Mouse (Mus musculus) left cerebral cortex, adult 6 months (tissue): ENCODE measurements around the gene Cabp1. TPM values are rescaled to one million over a fixed set of nuclear protein-coding genes. Genes with fewer than 3 reads are reported as not detected.

Experiments
- long read RNA-seq, 2 experiments: library from polyadenylated mRNA; unstranded; transcript quantifications; one replicate each; pipeline ENCODE4 v2.0.0; 2019 to 2020
- polyA plus RNA-seq: library from polyadenylated mRNA; unstranded; fragments of <200 nt; fragmentation: Nextera tagmentation; gene quantifications from 2 replicates; pipeline ENCODE4 v1.2.3, GENCODE M21; 2021

Gene Cabp1
- polyA plus RNA-seq: 22.4 and 33.5 TPM in 2 replicates
- long read RNA-seq, experiment 1, transcript Cabp1-204 (6 exons, 1,621 nt): major isoform, 7 of 16 reads
- long read RNA-seq, experiment 1, partial matches to known transcripts: 3 of 16 reads
- long read RNA-seq, experiment 1, other reads (novel, unspliced or antisense): 4 of 16 reads
- long read RNA-seq, experiment 2, partial matches to known transcripts: 23 of 34 reads
- long read RNA-seq, experiment 2, other reads (novel, unspliced or antisense): 5 of 34 reads

DNA sequence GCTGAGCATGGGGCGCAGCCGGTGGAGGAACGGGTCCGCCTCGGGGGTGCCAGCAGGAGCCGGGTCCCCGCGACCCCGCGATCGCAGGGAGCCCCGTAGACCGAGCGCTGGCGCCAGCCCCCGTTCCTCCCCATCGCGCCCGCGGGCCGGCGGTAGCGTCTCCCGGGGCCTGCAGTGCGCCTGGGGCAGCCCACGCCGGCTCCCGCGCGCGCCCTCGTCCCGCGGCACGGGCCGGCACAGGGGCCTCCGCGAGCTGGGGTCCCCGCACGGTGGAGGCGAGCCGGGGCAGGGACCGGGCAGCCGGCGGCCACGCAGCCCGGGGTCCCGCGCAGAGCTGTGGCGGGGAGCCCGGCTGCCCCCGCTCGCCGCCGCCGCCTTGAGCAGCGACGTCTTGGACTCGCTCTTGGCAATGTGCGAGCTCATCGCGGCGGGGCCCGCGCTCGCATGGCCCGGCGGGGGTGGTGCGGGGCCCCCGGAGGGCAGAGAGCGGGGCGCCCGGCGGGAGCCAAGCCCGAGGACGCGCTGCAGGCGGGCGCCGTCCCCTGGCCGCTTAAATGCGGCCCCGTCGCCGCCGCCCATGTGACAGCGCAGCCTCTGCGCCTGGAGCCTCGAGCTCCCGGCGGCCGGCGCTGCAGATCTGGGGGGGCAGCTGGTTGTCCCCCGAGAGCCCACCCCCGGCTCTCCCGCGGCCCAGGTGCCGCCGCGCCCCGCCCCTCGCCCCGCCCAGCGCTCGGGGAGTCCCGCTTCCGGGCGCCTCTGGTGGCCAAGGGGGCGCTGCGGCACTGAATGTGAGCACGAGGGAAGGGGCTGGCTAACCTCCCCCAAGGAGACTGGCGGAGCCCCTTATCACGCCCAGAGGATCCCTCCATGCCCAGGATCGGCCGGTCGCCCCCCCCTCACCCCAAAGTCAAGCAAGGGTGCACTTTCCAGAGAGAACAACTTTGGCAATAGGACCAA lies at the start of gene Cabp1:
TSS of gene Cabp1 (minus strand) at position 713 of the 957 bp plus-strand sequence.

DNA sequence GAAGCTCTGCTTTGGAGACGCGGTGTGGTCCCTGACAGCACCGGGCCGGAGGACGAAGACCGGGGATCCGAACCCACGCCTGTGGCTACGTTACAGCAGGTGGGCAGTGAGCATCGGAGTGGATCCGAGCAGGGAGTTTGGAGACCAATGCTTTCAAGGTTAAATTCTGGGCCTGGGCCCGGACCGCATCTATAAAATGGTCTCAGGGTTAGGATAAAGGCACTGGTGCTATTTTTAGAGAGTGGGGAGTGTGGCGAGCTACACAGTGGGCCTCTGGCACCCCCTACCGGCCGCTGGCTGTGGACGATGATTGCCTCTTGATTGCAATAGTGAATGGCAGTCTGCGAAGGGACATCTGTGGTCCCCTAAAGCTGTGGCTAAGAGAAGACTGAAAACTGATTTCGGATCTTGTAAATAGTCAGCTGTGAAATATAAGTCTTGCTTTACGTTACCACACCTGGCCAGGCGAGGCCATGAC lies 41.6 kb upstream of the Cabp1 start, which contains the start of gene Pop5:
TSS of gene Pop5 (plus strand) at position 51 of the 478 bp plus-strand sequence.

DNA sequence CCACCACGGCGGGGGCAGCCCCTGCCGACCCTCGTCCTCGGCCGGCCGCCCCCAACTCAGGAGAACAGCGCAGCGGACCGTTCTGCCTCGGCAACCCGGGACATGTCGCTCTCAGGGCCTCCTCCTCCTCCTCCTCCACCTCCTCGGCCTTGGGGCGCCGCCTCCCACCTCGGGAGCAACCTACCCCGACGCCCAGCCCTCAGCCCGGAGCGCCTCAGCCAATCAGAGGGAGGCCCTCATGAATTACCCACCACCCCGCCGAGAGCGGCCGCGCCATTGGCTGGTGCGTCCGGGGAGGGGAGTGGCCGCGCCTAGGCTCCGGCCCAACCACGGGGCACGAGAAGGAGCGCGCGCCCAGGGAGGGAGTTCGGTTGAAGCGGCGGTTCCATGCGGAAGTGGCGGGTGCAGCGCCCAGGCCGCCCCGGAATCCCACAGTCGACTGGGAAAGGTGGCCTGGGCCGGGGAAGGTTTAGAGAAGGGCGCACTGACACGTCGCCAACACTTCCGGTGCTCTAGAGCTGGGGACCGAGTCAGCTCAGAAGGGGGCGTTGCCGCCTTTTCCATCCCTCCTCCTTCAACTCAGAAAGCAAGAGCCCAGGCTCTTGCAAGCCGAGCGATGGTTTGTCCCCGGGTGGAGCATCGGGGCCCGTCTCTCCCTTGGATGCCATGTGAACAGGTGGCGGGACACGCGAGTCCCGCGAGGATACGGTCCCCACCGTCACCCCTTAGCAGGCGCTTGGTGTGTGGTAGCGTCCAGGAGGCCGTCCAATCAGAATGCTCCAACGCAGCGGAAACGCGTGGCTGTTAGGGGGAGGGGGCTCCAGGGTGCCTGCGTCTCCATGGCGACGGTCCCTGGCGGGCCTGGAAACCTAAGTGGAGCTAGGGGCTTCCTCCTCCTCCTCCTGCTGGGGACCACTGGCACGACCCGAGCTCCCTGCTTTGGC lies 35.9 kb downstream of the Cabp1 start, which contains the start of gene Mlec:
TSS of gene Mlec (minus strand) at position 140 of the 944 bp plus-strand sequence.

DNA sequence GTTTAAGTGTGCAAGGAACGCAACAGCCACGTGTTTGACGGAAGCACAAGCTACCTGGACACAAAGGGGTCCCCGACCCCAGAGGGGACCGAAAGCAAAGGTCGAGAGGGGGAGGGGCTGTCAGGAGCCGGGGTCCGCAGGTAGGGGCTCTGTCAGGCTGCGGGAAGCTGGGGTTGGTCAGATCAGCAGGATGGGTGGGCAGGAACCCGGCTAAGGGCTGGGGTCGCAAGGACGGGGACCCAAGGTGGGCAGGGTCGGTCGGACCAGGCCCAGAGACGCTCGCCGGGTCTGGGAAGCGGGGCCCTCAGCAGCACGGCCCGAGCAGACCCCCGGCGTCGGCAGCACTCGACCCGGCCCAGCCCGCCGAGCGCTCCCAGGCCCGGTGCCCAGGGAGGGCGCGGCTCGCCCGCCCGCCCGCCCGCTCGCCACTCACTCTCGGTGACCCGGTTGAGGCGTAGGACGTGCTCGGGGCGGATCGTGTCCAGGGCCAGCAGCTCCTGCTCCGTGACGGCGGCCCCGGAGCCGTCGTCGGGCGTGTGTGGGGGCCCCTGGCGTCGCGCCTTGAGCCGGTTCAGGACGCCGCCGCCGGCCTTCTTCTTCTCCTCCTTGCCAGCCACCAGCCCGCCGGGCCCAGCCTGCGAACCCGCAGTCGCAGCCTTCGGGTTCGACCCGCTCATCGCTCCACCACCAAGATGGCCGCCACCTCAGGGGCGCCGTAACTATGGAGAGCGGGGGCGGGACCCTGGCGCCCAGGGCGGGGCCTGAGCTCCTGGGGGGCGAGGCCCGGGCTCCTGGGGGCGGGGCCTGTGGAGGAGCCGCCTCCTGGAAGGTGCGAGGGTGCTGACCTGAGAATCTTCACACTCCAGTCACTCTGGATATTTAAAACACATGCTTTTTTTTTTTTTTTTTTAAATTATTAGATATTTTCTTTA lies 59.7 kb downstream of the Cabp1 start, which contains the start of gene Unc119b:
TSS of gene Unc119b (minus strand) at position 742 of the 932 bp plus-strand sequence.

DNA sequence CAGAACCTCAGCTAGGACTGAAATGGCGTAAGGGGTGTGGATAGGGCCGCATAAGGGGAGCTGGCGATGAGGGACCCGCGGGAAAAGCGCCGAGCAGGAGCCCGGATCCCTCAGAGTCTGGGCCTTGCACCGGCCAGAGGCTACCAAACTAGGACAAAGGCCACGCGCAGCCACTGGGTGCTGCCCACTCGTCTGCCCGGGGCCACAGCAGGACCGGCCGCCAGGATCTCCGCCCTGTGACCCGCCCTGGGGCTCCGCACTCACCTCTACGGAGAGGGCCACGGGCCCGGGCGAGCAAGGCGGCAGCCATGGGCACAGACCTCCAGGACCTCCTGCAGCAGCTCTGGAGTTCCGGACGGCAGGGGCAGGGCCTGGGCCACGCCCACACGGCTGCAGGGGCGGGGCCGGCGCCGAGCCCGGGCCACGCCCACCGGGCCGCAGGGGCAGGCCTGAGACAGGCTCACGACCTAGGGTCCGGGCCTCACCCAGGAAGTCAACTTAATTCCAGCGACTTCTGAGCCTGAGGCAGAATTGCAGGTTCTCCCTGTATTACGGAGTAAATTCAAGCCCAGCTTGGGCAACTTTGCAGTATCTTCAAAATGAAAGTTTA lies 75.1 kb downstream of the Cabp1 start, which contains the start of gene Acads:
TSS of gene Acads (minus strand) at position 386 of the 610 bp plus-strand sequence.

Other genes with a start within 250 kb of the Cabp1 start
- not detected in 2 replicates for gene Hnf1a, start 223.3 kb downstream of the Cabp1 start, polyA plus RNA-seq
- gene Sppl3, start 183.2 kb downstream of the Cabp1 start, polyA plus RNA-seq: 9.0 and 24.2 TPM in 2 replicates
- gene Gm10401, start 96.1 kb downstream of the Cabp1 start, polyA plus RNA-seq: 8.4 and 17.3 TPM in 2 replicates
- 3.7 and 6.1 TPM in 2 replicates for gene Acads, start 75.0 kb downstream of the Cabp1 start, polyA plus RNA-seq
- 12.8 and 14.9 TPM in 2 replicates for gene Unc119b, start 59.4 kb downstream of the Cabp1 start, polyA plus RNA-seq
- gene Mlec, start 36.2 kb downstream of the Cabp1 start, polyA plus RNA-seq: 16.4 and 23.1 TPM in 2 replicates
- gene Pop5, start 41.5 kb upstream of the Cabp1 start, polyA plus RNA-seq: 299 and 371 TPM in 2 replicates
- gene Rnf10, start 78.5 kb upstream of the Cabp1 start, polyA plus RNA-seq: 40.8 and 113 TPM in 2 replicates
- gene Coq5, start 85.3 kb upstream of the Cabp1 start, polyA plus RNA-seq: 60.9 and 61.8 TPM in 2 replicates
- 244 and 368 TPM in 2 replicates for gene Dynll1, start 106.6 kb upstream of the Cabp1 start, polyA plus RNA-seq
- 32.5 and 32.9 TPM in 2 replicates for gene Srsf9, start 132.8 kb upstream of the Cabp1 start, polyA plus RNA-seq
- gene Gatc, start 146.8 kb upstream of the Cabp1 start, polyA plus RNA-seq: 18.1 and 25.7 TPM in 2 replicates
- gene Triap1, start 146.8 kb upstream of the Cabp1 start, polyA plus RNA-seq: 44.5 and 49.4 TPM in 2 replicates
- gene Cox6a1, start 154.6 kb upstream of the Cabp1 start, polyA plus RNA-seq: 2,696 and 2,945 TPM in 2 replicates
- 4.7 and 17.8 TPM in 2 replicates for gene Msi1, start 235.2 kb upstream of the Cabp1 start, polyA plus RNA-seq